In the genomic region with DNA sequence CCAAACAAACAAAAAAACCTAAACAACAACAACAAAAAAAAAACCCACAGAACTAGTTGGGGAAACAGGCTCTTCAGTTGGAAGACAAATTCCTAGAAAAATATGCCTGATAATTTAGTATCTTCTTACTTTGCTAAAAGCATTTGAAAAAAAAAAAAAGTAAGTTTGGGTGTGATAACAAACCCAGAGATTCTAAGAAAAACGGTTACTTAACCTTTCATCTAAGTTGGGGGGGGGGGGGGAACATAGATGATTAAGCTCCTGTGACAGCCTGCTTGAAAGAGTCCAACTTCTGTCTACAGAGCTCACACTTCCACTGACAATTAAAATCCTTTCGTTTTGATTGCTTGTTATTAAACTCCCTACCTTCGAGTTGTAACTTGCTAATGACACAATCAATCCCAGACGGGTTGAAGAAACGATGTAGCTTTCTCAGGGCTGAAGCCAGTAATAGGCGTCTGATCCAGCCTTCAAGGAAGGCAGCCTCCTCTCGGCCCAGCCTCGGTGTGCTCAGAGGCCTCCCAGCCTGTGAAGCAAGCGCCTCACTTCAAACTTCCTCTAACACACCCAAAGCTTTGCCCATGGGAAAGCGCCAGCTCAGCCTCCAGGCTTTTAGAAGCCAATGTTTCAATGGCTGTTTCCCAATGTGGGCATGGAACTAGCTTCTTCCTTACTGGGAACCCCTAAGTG, we compare ENCODE assay signal across 9 mouse cellular contexts. TPM values are rescaled to one million over a fixed set of nuclear protein-coding genes. Genes with fewer than 3 reads are reported as not detected.
DNase-seq lines count a peak whose midpoint lies in the region; ATAC-seq lines count a peak whose summit lies in the region.
"Had no signal": no experiment of that assay in that cellular context is flagged by ENCODE, and none has a peak within 500 bp of the region (broad histone marks: within the 10 kb centered on the region; RNA-seq: fewer than 3 reads in every experiment).

No protein-coding gene starts in this region.

- no peaks in the 10 kb centered on the region for H3K9me3 ChIP-seq in kidney, embryonic 16.5 days (ENCODE audit: low read length)
- H3K9me3 ChIP-seq in limb, embryonic 15.5 days: no peaks in the 10 kb centered on the region
- H3K9me3 ChIP-seq in neural tube, embryonic 12.5 days: 0 out of 2 replicates have a peak, but pooled peaks cover 5% of the 10 kb centered on the region
- H3K9me3 ChIP-seq: hindbrain, embryonic 15.5 days had no signal

- no peak for ATAC-seq in kidney, embryonic 16.5 days (ENCODE audit: low FRiP score, low TSS enrichment)
- no peak for ATAC-seq in limb, embryonic 15.5 days (ENCODE audit: insufficient number of reproducible peaks, low FRiP score, low TSS enrichment, low read depth)
- ATAC-seq in neural tube, embryonic 12.5 days (ENCODE audit: low FRiP score, low read depth): no peak

- H3K9ac ChIP-seq in kidney, embryonic 16.5 days (replicated peaks; ENCODE audit: low read length): 0 out of 2 replicates have a peak overlapping the region, but pooled peaks have one; percentile 4
- no peak overlapping the region for H3K9ac ChIP-seq in limb, embryonic 15.5 days
- H3K9ac ChIP-seq in neural tube, embryonic 12.5 days: 0 out of 2 replicates have a peak overlapping the region, but pooled peaks have one; percentile 23
- H3K9ac ChIP-seq: hindbrain, embryonic 15.5 days had no signal

- no peaks in the 10 kb centered on the region for H3K27me3 ChIP-seq in kidney, embryonic 16.5 days (ENCODE audit: insufficient read depth, low read length)
- no peaks in the 10 kb centered on the region for H3K27me3 ChIP-seq in limb, embryonic 15.5 days
- no peaks in the 10 kb centered on the region for H3K27me3 ChIP-seq in neural tube, embryonic 12.5 days (replicated peaks)
- H3K27me3 ChIP-seq: hindbrain, embryonic 15.5 days had no signal

- peaks cover 42% of the 10 kb centered on the region for H3K4me1 ChIP-seq in kidney, embryonic 16.5 days (ENCODE audit: insufficient read depth, low read length)
- H3K4me1 ChIP-seq in limb, embryonic 15.5 days: peaks cover 42% of the 10 kb centered on the region
- peaks cover 46% of the 10 kb centered on the region for H3K4me1 ChIP-seq in neural tube, embryonic 12.5 days

- no peak overlapping the region for H3K4me3 ChIP-seq in kidney, embryonic 16.5 days (ENCODE audit: low read length)
- H3K4me3 ChIP-seq in limb, embryonic 15.5 days: no peak overlapping the region
- no peak overlapping the region for H3K4me3 ChIP-seq in neural tube, embryonic 12.5 days
- H3K4me3 ChIP-seq: hindbrain, embryonic 15.5 days had no signal

- no peak overlapping the region for H3K4me2 ChIP-seq in kidney, embryonic 16.5 days (replicated peaks; ENCODE audit: low read depth, low read length)
- H3K4me2 ChIP-seq in limb, embryonic 15.5 days: no peak overlapping the region
- no peak overlapping the region; the same call in 1 of the 2 replicates for H3K4me2 ChIP-seq in neural tube, embryonic 12.5 days (replicated peaks)
- H3K4me2 ChIP-seq: hindbrain, embryonic 15.5 days had no signal

- peaks cover 14% of the 10 kb centered on the region for H3K36me3 ChIP-seq in kidney, embryonic 16.5 days (ENCODE audit: insufficient read depth, low read length)
- peaks cover 24% of the 10 kb centered on the region for H3K36me3 ChIP-seq in limb, embryonic 15.5 days
- peaks cover 25% of the 10 kb centered on the region for H3K36me3 ChIP-seq in neural tube, embryonic 12.5 days

- no peak for DNase-seq in kidney, adult 11 months
- peak; percentile 57 for DNase-seq in fibroblast of lung, adult 2 months (ENCODE audit: low read depth)
- DNase-seq in urinary bladder, postnatal 4 days (ENCODE audit: low spot score in 2 of 2): no peak
- no peak for DNase-seq in embryo, embryonic 10.5 days (ENCODE audit: low spot score)
- no peak for DNase-seq in layer of hippocampus, postnatal 25 days (ENCODE audit: extremely low spot score in 1 of 2, low spot score in 1 of 2)

- 27% methylated on average over 10 of the region's 10 CpGs for WGBS in kidney, embryonic 16.5 days
- 15% methylated on average over 10 of the region's 10 CpGs for WGBS in limb, embryonic 15.5 days
- WGBS in neural tube, embryonic 12.5 days: 18% methylated on average over 10 of the region's 10 CpGs

- H3K27ac ChIP-seq in kidney, embryonic 16.5 days (ENCODE audit: low read length): no peak overlapping the region
- H3K27ac ChIP-seq in limb, embryonic 15.5 days: peak overlapping the region; percentile 23; the same call in 1 of the 2 replicates
- no peak overlapping the region for H3K27ac ChIP-seq in neural tube, embryonic 12.5 days

RNA-seq across cellular contexts. Expression of gene Irs2, which starts 17.7 kb away (rescaled TPM):
- 4.1 and 4.8 TPM in 2 replicates for polyA plus RNA-seq in kidney, embryonic 16.5 days (2015; fragmentation: Nextera tagmentation; extraction: Ambion mirVana)
- polyA plus RNA-seq in limb, embryonic 15.5 days (2015; fragmentation: Nextera tagmentation; extraction: Ambion mirVana): 5.1 and 6.5 TPM in 2 replicates
- 8.3 and 9.5 TPM in 2 replicates for polyA plus RNA-seq in neural tube, embryonic 12.5 days (2016; fragmentation: Nextera tagmentation; extraction: Ambion mirVana)
- total RNA-seq in layer of hippocampus, postnatal 25 days (2021): 10 to 100 TPM; 60.7 to 69.3 TPM
